Mouse (Mus musculus): ENCODE data around the gene 0610012G03Rik.

GRCm38 (mm10) chr16:31992039-31992438, 43.7 kb upstream of the 0610012G03Rik start:
- no peak for TF ChIP-seq POLR2A (IDR thresholded peaks at IDR 0.05; ENCODE audit: borderline replicate concordance, extremely low read depth, low read depth, low read length)
- 0 out of 2 replicates have a peak, but pooled peaks have one; percentile 15 for TF ChIP-seq CTCF (IDR thresholded peaks at IDR 0.05; ENCODE audit: insufficient read depth, low read length)
